Mouse (Mus musculus): ENCODE data around the gene Bmp5. TPM values are rescaled to one million over a fixed set of nuclear protein-coding genes. Genes with fewer than 3 reads are reported as not detected.

Gene Bmp5
- polyA plus RNA-seq, 1 experiment: not detected

DNA sequence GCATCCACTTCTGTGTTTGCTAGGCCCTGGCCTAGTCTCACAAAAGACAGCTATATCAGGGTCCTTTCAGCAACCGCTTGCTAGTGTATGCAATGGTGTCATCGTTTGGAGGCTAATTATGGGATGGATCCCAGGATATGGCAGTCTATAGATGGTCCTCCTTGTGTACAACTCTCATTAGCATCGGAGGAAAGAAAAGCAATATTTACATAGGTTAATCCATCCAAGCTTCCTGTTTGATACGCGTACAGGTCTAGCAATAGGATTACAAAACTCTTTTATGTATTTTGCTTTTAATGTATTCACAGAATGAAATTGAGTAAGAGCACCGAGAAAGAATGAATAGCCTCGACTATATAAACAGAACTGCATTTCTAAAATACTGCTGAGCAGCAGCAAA lies 33.5 kb downstream of the Bmp5 start:
- no peak for TF ChIP-seq GATA1 (IDR thresholded peaks at IDR 0.05; ENCODE audit: low read length)

DNA sequence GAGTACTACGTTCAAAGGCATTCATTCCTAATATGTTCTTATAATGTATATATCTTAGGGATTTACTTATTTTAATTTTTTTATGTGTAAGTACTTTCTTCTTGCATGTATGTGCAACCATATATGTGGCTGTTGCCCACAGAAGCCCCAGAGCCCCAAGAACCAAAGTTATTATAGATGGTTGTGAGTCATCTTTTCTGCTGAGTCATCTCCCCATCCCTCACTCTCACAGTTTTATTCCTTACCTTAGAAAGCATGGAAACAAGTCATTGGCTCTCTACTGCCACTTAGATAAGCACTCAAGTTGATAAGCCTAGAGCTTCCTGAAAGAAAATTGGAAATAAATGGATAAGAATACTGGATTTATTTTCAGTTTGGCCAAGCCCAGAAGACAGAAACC lies 40.0 kb downstream of the Bmp5 start:
- no peak for TF ChIP-seq GATA1 (IDR thresholded peaks at IDR 0.05; ENCODE audit: low read length)

DNA sequence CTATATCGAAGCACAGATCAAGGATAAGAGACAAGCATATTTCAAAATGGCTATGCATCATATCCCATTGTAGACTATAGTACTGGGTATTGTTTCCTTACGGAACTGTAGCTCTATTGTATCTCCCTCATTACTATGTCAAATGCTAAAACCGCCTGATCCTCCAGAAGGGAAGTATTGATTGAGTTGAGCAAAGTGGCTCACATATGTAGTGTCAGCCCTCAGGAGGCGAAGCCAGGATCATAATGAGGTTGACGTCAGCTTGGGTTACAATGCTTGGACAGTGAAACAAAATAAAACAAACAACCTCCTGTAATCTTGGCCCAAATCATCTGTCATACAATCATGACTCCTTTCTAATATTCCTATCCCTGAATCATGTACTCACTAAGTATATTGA lies 43.2 kb downstream of the Bmp5 start:
- no peak for TF ChIP-seq GATA1 (IDR thresholded peaks at IDR 0.05; ENCODE audit: low read length)

DNA sequence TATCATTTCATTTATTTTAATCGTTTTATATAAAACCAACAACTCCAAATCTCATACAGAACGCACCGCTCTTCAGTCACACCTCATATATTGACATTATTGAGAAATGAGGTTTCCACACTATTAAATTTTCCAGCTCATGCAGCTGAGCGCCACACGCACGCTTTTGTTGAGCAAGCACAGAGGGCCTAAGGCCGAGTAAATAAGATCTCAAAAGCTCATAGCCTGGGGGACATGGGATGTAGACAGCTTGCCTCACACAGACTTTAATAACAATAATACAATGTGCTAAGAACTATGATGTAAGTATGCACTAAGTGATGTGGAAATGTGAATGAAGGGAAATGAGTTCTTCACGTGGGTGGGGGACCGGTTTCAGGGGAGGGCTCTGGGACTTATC lies 57.3 kb downstream of the Bmp5 start:
- TF ChIP-seq GATA1 (IDR thresholded peaks at IDR 0.05; ENCODE audit: low read length): no peak

DNA sequence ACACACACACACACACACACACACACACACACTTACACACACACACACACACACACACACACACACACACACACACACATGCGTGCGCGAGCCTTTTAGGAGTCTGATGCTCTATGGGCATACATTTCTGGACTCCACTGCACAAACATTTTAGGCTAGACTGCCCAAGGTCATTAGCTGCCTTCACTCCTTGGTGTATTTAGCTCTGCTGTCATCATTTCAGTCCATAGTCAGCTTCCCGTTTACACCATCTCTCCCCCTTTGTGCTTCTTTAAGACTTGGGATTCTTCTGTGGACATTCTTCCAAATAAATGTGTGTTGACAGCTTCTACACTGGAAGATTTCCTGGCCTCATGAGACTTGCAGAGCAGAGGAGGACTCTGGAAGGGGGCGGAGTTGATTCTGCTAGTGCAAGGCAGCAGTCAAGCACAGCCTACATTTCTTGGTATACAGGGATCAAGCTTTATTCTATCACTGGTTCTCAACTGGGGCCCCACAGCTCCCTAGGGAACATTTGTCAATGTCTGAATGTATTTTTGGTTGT lies 58.1 kb downstream of the Bmp5 start:
- no peak for TF ChIP-seq GATA1 (IDR thresholded peaks at IDR 0.05; ENCODE audit: low read length)

DNA sequence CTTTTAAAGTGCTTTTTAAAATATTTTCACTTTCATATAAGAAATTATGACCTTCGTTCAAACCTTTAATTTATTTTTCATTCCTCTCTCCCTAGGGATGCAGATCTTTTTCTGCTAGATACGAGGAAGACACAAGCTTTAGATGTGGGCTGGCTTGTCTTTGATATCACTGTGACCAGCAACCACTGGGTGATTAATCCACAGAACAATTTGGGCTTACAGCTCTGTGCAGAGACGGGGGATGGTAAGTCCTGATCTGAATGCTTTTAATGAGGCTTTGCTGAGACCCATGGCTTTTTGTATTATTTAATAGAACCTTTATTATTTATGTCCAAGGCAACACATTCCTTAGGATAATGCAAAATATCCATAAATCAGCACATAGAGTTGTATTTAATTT lies 64.3 kb downstream of the Bmp5 start:
- TF ChIP-seq GATA1 (IDR thresholded peaks at IDR 0.05; ENCODE audit: low read length): no peak

DNA sequence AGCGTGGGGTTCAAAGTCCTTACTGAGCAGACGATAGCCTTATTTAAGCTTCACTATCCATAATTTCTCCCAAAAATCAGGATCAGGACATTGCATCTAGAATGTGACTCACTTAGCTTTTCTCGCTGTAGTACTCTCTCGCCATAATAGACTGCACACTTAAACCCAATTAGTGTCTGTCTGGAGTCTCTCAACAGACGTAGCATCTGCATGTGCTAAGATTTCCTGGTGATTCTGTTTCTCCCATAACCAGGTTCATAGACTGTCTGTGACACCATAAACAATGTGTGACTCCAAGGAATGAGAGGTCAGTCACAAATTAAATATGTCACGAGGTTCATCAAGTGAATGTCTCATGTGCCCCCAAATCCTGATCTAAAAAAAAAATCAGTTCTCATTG lies 65.7 kb downstream of the Bmp5 start:
- TF ChIP-seq GATA1 (IDR thresholded peaks at IDR 0.05; ENCODE audit: low read length): no peak

DNA sequence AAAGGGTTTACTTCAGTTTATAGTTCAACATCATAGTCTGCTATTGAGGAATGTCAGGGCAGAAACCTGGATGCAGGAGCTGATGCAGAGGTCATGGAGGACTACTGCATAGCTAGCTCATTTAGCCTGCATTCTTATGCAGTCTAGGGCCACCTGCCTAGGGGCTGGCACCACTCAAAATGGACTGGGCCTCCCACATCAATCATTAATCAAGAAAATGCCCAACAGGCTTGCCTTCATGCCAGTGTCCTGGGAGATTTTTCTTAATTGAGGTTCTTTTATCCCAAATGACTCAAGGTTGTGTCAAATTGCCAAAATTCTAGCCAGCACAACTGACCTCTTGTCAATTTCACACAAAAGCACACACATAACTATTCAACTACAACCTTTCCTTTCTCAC lies 70.8 kb downstream of the Bmp5 start:
- TF ChIP-seq GATA1 (IDR thresholded peaks at IDR 0.05; ENCODE audit: low read length): no peak

DNA sequence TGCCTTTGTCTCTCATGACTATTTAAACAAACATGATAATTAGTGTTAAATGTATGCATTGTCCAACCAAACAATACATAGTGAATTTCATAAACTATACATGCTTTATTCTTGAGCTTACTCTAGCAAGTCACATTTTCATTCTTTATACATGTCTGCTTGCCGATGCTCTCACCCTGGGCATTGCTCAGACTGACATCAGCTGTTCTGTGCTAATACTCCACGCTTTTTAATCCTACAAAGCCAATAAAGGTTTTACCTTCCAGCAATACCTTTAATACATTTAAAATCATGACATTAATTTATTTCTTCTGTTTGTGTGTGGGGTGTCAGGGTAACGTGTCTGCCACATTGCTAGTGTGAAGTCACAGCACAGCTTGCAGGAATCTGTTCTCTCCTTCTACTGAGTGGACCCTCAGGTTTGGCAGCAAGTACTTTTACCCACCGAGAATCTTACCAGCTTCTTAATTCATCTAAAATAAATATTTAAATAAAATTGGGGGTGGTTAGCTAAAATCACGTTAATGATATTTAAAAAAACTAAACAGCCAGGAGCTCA lies 75.6 kb downstream of the Bmp5 start:
- no peak for TF ChIP-seq GATA1 (IDR thresholded peaks at IDR 0.05; ENCODE audit: low read length)

DNA sequence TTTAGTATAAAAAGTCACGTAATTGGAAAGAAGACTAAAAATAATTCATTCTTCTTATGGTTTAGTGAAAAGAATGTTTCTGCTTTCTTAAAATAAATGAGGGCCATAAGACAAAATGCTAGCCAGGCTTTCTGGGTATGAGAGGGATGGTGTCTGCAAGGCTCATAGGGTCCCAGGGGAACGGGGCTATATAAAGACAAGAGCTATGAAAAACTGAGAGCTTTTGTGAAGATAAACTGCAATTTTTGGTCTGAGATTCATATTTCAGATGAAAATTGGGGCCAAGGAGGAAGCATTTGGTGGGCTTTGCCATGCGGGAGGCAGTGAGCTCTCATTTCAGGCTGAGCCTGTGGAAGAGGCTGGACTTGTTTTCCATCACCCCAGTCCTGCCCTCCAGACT lies 83.0 kb downstream of the Bmp5 start:
- no peak for TF ChIP-seq GATA1 (IDR thresholded peaks at IDR 0.05; ENCODE audit: low read length)

DNA sequence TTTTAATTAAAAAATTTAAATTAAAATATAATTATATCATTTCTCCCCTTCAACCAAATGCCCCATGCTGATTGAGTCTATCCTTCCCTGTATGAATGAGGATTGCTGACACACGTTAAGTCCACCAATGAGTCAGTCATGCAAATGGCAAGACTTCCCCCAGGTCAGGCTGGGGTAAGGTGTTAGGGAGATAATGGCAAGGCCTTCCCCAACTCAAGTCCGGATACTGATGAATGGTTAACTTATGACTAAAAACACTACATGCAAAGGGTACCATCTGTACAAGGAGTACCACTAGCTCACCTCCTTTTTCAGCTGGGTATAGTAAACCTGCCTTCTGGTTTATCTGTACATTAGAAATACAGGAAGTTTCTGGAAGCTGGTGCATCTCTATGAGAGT lies 83.8 kb downstream of the Bmp5 start:
- TF ChIP-seq GATA1 (IDR thresholded peaks at IDR 0.05; ENCODE audit: low read length): no peak

DNA sequence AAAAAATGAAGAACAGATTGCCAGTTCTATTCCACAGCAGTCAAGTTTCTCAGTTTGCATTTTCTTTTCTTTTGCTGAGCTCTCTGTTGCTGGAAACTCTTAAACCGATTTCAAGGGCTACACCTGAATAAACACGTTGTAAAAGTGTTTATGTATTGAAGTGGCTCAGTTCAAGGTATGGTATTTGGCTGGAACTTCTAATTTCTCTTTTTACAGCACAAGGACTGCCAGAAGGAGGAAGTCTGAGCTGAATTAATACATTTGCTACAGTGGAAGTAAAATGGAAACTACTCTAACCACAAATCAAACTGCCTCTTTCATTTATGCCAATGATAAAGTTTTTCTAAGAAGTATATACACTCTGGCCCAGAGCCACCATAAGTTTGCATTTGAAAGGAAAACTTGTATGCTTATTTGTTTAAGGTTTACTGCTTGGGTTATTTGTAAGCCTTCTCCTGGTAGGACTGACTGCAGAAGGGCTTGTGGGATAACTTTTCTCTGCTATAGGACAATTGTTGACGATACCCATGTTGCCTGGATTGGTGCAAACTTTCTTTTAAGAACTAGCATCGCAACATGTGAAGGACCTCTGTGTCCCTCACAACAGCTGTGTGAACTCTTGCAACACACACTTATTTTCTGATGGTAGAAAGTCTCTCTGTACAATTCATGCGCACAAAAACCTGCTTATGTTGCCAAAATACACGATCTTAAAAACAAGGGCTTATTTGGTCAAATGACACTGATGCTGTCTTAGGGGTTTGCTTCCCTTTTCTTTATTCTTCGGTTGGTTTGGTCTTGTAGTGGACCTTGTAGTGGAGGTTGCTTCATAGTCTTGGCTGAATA lies 95.4 kb downstream of the Bmp5 start:
- no peak for TF ChIP-seq GATA1 (IDR thresholded peaks at IDR 0.05; ENCODE audit: low read length)

DNA sequence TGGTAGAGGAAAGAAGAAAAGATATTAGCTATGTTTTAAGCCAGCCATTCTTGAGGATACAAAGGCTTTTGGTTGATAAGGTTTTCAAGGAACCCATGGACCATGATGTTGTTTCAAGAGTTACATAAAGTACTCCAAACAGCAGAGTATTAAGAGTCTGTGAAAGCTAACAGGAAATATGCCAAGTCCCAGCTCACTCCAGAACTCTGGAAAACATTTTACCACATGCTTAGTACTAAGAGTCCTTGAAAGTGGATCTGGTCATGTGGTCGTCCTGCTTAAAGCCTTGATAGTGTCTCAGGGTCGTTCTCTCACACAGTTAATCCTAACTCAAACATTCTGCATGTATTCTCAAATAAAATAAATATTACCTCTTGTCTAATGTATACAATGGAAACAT lies 101.2 kb downstream of the Bmp5 start:
- TF ChIP-seq GATA1 (IDR thresholded peaks at IDR 0.05; ENCODE audit: low read length): no peak

DNA sequence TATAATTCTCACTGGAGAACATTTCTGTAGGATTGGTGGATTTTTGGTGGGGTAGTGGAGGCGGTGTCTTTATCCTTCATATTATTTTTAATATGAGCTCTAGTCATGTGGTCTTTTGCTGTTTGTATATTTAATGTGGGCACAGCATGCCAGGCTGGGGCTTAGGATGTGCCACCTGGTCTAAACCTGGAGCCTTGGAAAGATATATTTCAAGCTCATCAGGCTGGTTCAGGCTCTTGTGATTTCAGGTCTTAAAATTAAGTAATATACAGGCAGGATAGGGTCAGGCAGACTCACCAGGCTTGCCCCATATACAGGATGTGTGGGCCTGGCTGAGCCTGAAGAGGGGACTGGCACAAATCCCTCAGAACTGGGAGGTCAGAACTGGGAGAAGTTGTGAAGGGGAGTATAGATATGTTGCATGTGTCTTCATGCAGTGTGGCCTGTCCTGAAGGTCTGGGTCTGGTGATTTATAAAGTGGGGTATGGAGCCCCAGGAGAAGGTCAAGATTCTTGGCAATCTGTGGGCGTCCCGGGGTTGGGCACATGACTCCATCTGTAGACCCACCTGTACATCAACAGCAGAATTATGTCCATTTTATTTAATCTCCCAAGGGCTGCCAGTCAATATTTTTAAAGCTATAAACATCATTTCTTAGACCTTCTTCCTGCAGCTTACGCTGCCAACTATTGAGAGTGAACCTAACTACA lies 108.5 kb downstream of the Bmp5 start:
- TF ChIP-seq GATA1 (IDR thresholded peaks at IDR 0.05; ENCODE audit: low read length): no peak

DNA sequence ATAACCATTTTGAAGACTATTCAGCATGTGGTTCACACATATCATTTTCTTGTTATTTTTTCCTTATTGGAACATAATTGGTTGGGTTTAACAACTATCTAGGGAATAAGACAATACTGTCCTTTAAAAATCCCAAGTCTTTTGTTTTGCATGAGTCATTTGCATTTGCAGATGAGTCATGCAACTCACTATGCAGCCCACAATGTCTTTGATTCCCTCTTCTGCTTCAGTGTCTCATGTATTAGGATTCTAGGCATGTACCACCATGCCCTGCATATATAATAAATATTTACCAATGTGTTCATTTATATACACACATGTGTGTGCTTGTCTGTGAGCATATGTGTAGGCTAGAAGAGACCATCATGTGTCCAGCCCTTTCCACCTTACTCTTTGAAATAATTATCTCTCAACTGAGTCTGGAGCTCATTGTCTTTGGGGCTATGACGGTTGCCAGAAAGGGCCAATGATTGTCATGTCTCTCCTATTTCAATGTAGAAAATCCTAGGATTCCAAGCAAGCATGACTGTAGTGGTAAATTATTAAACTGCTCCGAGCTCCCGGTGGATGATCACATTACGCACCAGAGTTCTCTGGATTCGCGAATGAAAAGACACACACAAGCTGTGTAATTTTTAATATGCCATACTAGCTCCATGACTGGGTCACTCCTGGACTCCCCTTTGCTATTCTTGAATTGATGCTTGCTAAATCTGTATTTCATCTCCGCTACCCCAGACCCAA lies 111.8 kb downstream of the Bmp5 start:
- TF ChIP-seq GATA1 (IDR thresholded peaks at IDR 0.05; ENCODE audit: low read length): no peak

DNA sequence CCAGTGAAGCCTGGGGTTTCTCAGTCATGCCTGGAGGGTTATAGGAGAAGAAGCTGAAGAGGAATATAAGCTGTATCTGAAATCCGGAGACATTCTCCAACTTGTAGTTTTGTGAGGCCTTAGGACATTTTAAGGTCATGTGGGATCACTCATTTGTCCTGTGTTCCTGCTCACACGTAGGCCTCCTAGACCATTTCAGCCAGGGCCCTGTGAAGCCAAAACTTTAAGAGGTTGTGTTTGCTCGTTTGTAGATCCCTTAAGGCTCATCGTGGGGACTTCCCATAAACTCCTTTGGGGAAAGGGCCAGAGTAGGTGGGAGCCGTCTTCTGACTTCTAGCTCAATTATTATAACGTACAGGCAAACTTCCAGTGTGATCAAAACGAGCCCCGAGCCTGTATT lies 121.8 kb downstream of the Bmp5 start:
- no peak for TF ChIP-seq GATA1 (IDR thresholded peaks at IDR 0.05; ENCODE audit: low read length)

Data from G1E-ER4 (cell line).